7 mouse cellular contexts compared by ENCODE assay signal in genomic region chr14:105333475-105334094, GRCm38 (mm10).
DNase-seq lines count a peak whose midpoint lies in the region.

No protein-coding gene starts in this region.

- intact Hi-C loops in left cerebral cortex, postnatal 36 days (cut with DNase I), result no loop called here

- peak; percentile 46 for DNase-seq in brain, embryonic 18.5 days (ENCODE audit: low read depth, low spot score)
- DNase-seq in cerebellum, adult 8-10 months, result peak; percentile 54
- DNase-seq in frontal cortex, postnatal 14 days (ENCODE audit: low spot score in 2 of 2), result peak; percentile 27 to 32
- DNase-seq in left cerebral cortex, postnatal 36 days (ENCODE audit: low spot score in 2 of 2), result peak; percentile 55 to 69
- DNase-seq in adrenal gland, adult 8-10 months, result no peak
- DNase-seq in urinary bladder, postnatal 25 days (ENCODE audit: low spot score), result no peak
- no peak for DNase-seq in spleen, adult 12 weeks (ENCODE audit: low spot score)

Comparison
In these comparisons a context has a peak if more than half of its experiments do, and no peak if none do; other contexts are left out.
1. DNase-seq: peak in brain, embryonic 18.5 days (single experiment), cerebellum, adult 8-10 months (single experiment), frontal cortex, postnatal 14 days (2 of 2) and left cerebral cortex, postnatal 36 days (2 of 2); none in adrenal gland, adult 8-10 months (single experiment), urinary bladder, postnatal 25 days (single experiment) and spleen, adult 12 weeks (single experiment).